Mouse (Mus musculus) olfactory bulb, adult 2 months (tissue): ENCODE measurements at regions not wholly inside any gene's neighbourhood (a gene's known extent, or its start where the extent isn't known, plus 50 kb on each side); places are given as distances from the start of the nearest gene placed in this dataset.

Experiments
- CTCF ChIP-seq: fragments of 200-500 bp; IDR thresholded peaks from 2 replicates; pipeline ENCODE4 v1.5.1; 2012; ENCODE audit warnings: low read depth, mild to moderate bottlenecking, low read length, moderate library complexity; ENCODE audit not compliant: insufficient read depth
- POLR2A ChIP-seq: fragments of 200-500 bp; IDR thresholded peaks from 2 replicates; pipeline ENCODE4 v1.6.1; 2012; ENCODE audit warnings: mild to moderate bottlenecking, low read depth, low read length, moderate library complexity; ENCODE audit not compliant: insufficient read depth

GRCm38 (mm10) chr10:99531556-99531955, 227.9 kb downstream of the Csl start:
- TF ChIP-seq CTCF: no peak
- no peak for TF ChIP-seq POLR2A
